Mouse (Mus musculus): ENCODE data around the gene Abl2. TPM values are rescaled to one million over a fixed set of nuclear protein-coding genes. Genes with fewer than 3 reads are reported as not detected.
A peak's percentile ranks its signal among the peaks of the same experiment; 100 is the strongest.

Gene Abl2
- polyA plus RNA-seq, 1 experiment from 2014 or later: 2.7 TPM

DNA sequence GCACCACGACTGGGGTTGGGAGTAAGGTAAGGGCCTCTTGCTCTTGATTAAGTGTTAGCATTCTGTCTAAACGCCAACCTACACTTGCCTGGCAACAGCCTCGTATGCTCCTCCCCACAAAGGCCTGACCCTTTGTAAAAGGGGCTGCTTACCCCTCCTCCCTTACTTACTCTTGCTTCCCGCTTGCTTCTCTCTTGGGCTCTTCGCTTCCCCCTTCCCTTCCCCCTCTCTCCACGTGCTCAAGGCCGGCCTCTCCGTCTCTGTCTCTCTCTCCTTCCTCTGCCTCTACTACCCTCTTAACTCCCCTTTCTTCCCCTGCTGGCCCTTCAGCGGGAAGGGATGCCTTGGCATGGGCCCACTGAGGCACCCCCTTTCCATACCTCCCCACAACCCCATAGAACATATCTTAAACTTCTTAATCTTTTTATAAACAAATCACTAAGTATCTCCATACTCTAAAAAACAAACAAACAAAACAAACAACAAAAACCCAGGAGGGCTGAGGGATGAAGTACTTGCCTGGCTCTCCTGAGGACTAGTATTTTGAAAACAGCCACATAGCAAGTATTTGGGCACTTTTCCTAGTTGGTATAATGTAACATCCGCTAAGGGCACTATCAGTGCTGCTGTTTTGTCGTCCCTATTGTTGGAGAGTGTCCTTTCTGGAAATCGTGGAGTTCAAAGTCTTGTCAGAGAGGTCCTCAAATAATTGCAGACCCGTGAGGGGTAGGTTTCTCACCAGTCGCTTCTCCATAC is 114.3 kb downstream of the Abl2 start:
- no peak overlapping the region for H3K27ac ChIP-seq (ENCODE audit: low read length)
- no peaks in the 10 kb centered on the region for H3K27me3 ChIP-seq (replicated peaks; ENCODE audit: control insufficient read depth, insufficient read depth, low read length)
- peaks cover 9% of the 10 kb centered on the region for H3K4me1 ChIP-seq (ENCODE audit: control insufficient read depth, insufficient read depth, low read length)
- no peak for ATAC-seq
- peak overlapping the region; percentile 78 for H3K9ac ChIP-seq (ENCODE audit: low read depth, low read length)
- peak overlapping the region; percentile 72 for H3K4me3 ChIP-seq (ENCODE audit: low read length)
- no peaks in the 10 kb centered on the region for H3K36me3 ChIP-seq (ENCODE audit: control insufficient read depth, insufficient read depth, low read length)
- 24% methylated on average over 14 of the region's 14 CpGs for WGBS
- H3K4me2 ChIP-seq (ENCODE audit: low read depth, low read length): peak overlapping the region; percentile 97
- H3K9me3 ChIP-seq (ENCODE audit: control insufficient read depth, low read length): no peaks in the 10 kb centered on the region

DNA sequence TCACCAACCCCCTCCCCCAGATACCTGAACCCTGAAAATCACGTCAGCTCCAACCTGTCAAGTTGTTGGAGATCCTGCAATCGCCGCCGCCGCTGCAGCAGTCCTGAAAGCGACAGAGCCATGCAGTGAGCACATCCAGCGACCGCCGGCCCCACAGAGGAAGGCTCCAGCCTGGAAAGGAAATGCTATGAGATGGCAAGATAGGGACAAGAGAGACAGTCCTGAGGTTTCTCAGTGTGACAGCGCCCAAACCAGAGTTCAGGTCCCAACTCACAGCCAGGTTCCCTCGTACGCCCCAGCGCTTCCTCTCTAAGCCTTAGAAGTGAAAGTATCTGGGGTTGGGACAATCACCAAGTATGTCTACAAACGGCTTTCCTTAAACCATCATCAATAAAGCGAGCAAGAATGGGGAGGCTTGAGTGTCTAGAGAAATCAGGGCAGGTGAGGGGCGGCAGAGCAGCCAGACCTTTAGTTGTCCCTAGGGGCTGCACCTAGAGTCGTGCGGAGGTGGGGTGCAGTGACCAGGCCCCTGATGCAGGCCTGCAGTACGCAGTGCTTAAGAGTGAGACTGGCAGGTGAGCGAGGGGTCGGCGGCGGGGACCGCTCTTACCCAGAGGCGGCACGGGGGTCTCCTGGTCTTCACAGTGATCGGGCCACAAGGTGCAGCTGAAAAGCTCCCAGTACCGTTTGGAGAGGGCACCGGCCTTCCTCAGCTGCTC is 115.0 kb downstream of the Abl2 start:
- Histone ChIP-seq H3K27me3 (replicated peaks; ENCODE audit: control insufficient read depth, insufficient read depth, low read length) (no peaks in the 10 kb centered on the region), H3K27ac (ENCODE audit: low read length) (no peak overlapping the region), H3K36me3 (ENCODE audit: control insufficient read depth, insufficient read depth, low read length) (no peaks in the 10 kb centered on the region), H3K4me1 (ENCODE audit: control insufficient read depth, insufficient read depth, low read length) (peaks cover 6% of the 10 kb centered on the region), H3K9me3 (ENCODE audit: control insufficient read depth, low read length) (no peaks in the 10 kb centered on the region), H3K4me2 (ENCODE audit: low read depth, low read length) (peak overlapping the region; percentile 97), H3K9ac (ENCODE audit: low read depth, low read length) (peak overlapping the region; percentile 78), H3K4me3 (ENCODE audit: low read length) (peak overlapping the region; percentile 72)
- 3% methylated on average over 29 of the region's 29 CpGs for WGBS
- peak; percentile 60 for ATAC-seq

DNA sequence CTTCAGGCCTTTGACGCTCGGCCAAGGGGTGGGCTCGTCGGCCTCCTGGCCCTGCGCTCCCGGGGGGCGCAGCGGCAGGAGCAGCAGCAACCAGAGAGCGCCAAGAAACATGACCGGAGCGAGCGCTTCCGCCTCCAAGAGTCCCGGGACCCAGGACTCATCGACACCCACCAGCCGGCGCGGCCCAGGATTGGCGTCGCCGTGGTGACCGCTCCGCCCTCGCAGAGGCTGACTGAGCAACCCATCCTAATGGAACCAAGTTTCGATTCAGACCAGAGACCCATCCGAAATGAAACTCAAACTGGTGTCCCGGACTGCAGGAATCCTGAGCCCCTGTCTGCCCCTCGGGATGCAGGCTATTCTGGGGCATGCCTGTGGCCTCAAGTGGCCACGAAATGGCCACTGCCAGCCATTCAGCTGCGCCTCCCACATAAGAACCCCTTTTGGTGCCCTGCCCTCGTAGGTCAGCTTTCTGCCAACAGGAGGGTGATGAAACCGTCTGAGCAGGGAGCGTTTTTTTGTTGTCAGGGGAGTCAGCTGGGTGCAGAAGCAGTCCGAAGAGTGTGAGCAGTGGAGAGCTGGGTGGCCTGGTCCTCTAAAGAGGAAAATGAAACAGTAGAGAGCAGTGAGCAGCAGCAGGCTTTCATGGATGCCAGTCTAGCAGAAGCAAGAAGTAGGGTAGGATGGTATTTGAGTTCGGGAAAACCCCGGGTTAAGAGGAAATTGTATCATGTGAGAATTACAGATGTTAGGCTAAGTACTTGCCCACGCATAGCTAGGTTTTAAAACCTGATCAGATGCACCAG is 115.8 kb downstream of the Abl2 start, which contains the start of gene Tor3a:
Tor3a (minus strand) TSS at position 162 of the 806 bp plus-strand sequence.
- Histone ChIP-seq H3K4me1 (ENCODE audit: control insufficient read depth, insufficient read depth, low read length) (peaks cover 4% of the 10 kb centered on the region; the same call in 1 of the 2 replicates), H3K27me3 (replicated peaks; ENCODE audit: control insufficient read depth, insufficient read depth, low read length) (no peaks in the 10 kb centered on the region), H3K27ac (ENCODE audit: low read length) (no peak within 1 kb of the TSS)

DNA sequence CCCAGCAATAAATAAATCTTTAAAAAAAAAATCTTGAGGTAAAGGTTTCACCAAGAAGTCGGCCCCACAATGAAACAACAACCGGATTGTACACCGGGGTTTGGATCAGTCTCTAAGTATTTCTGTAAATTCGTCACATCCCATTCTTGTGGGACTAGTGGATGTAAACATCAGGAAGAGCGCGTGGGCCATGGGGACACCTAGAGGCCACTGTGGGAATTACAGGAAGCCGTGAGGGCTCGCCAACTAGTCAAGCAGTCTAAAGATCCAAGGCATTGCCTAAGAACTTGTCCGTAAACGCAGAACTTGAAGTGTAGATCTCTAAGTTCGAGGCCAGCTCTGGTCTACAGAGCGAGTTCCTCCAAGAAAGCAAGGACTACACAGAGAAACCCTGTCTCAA is 117.6 kb downstream of the Abl2 start:
- peaks cover 4% of the 10 kb centered on the region; the same call in 1 of the 2 replicates for H3K4me1 ChIP-seq (ENCODE audit: control insufficient read depth, insufficient read depth, low read length)
- 37% methylated on average over 12 of the region's 12 CpGs for WGBS
- ATAC-seq: no peak
- H3K9me3 ChIP-seq (ENCODE audit: control insufficient read depth, low read length): no peaks in the 10 kb centered on the region
- no peak overlapping the region for H3K27ac ChIP-seq (ENCODE audit: low read length)
- no peak overlapping the region for H3K9ac ChIP-seq (ENCODE audit: low read depth, low read length)
- peaks cover 5% of the 10 kb centered on the region for H3K36me3 ChIP-seq (ENCODE audit: control insufficient read depth, insufficient read depth, low read length)
- H3K27me3 ChIP-seq (replicated peaks; ENCODE audit: control insufficient read depth, insufficient read depth, low read length): no peaks in the 10 kb centered on the region
- no peak overlapping the region for H3K4me2 ChIP-seq (ENCODE audit: low read depth, low read length)
- H3K4me3 ChIP-seq (ENCODE audit: low read length): no peak overlapping the region

More for the DNA sequence above, 115.8 kb downstream of the Abl2 start, which contains the start of gene Tor3a:
- Histone ChIP-seq H3K9ac (ENCODE audit: low read depth, low read length) (peak within 1 kb of the TSS; percentile 78), H3K36me3 (ENCODE audit: control insufficient read depth, insufficient read depth, low read length) (no peaks in the 10 kb centered on the region; the same call in 1 of the 2 replicates), H3K9me3 (ENCODE audit: control insufficient read depth, low read length) (no peaks in the 10 kb centered on the region), H3K4me3 (ENCODE audit: low read length) (peak within 1 kb of the TSS; percentile 72), H3K4me2 (ENCODE audit: low read depth, low read length) (peak within 1 kb of the TSS; percentile 97)
- peak; percentile 90 for ATAC-seq
- 8% methylated on average over 37 of the region's 37 CpGs for WGBS

DNA sequence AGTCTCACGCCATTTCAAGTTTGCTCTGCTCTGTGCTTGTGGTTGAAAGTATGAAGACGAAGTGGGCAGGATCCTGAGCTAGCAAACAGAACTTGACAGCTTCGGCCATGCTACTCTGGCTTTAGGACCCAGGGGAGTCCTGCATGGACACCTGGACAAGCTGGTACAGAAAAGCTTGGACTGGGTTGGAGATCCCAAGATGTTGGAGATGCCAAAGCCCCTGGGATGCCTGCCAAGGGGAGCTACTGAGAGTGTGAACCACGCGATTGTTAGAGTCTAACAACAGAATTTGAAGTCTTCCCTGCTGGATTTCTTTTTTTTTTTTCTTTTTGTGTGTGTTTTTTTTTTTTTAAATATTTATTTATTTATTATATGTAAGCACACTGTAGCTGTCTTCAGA is 118.0 kb downstream of the Abl2 start:
- WGBS: 82% methylated on average over 5 of the region's 5 CpGs
- Histone ChIP-seq H3K4me2 (ENCODE audit: low read depth, low read length) (no peak overlapping the region), H3K36me3 (ENCODE audit: control insufficient read depth, insufficient read depth, low read length) (peaks cover 5% of the 10 kb centered on the region), H3K27me3 (replicated peaks; ENCODE audit: control insufficient read depth, insufficient read depth, low read length) (no peaks in the 10 kb centered on the region), H3K4me3 (ENCODE audit: low read length) (no peak overlapping the region), H3K9me3 (ENCODE audit: control insufficient read depth, low read length) (no peaks in the 10 kb centered on the region), H3K27ac (ENCODE audit: low read length) (no peak overlapping the region), H3K4me1 (ENCODE audit: control insufficient read depth, insufficient read depth, low read length) (peaks cover 4% of the 10 kb centered on the region; the same call in 1 of the 2 replicates), H3K9ac (ENCODE audit: low read depth, low read length) (no peak overlapping the region)
- ATAC-seq: no peak

DNA sequence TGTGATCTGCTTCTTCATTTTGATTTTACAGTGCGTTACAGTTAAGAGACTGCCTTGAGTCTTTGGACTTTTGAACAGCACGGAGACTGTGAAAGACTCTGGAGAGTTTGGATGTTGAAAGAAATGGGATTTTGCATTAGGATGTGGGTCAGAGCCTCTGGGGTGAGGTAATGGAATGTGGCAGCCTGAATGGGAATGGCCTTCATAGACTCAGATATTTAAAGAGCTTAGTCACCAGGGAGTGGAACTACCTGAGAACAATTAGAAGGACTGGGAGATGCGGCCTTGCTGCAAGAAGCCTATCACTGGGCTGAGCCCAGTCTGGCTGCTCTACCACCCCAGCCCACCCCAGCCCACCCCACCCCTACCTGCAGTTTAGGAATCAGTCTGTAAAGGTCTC is 118.6 kb downstream of the Abl2 start:
- H3K4me1 ChIP-seq (ENCODE audit: control insufficient read depth, insufficient read depth, low read length): peaks cover 4% of the 10 kb centered on the region; the same call in 1 of the 2 replicates
- peaks cover 5% of the 10 kb centered on the region for H3K36me3 ChIP-seq (ENCODE audit: control insufficient read depth, insufficient read depth, low read length)
- no peaks in the 10 kb centered on the region for H3K9me3 ChIP-seq (ENCODE audit: control insufficient read depth, low read length)
- H3K4me2 ChIP-seq (ENCODE audit: low read depth, low read length): no peak overlapping the region
- 80% methylated on average over 3 of the region's 3 CpGs for WGBS
- no peak overlapping the region for H3K4me3 ChIP-seq (ENCODE audit: low read length)
- H3K27me3 ChIP-seq (replicated peaks; ENCODE audit: control insufficient read depth, insufficient read depth, low read length): no peaks in the 10 kb centered on the region
- H3K9ac ChIP-seq (ENCODE audit: low read depth, low read length): no peak overlapping the region
- H3K27ac ChIP-seq (ENCODE audit: low read length): no peak overlapping the region
- ATAC-seq: no peak

DNA sequence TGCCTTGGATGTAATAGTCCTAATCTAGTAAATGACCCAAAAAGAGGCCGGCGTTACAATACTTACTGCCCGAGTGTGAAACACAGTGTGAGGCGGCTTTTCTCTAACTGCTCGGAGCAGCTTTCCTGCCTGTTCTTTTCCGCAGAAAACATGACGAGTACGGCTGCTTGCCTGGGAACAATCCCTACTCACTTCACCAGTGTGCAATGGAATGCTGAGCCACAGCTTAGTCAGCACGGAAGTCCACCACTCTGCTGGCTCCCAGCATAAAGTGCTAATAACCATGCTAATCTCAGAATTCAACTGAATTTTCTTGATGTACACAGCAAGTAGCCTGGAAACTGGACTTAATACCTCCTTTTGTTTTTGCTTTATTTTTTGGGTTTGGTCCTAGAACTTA is 121.0 kb downstream of the Abl2 start:
- Histone ChIP-seq H3K4me1 (ENCODE audit: control insufficient read depth, insufficient read depth, low read length) (peaks cover under 1% of the 10 kb centered on the region; the same call in 1 of the 2 replicates), H3K4me2 (ENCODE audit: low read depth, low read length) (no peak overlapping the region), H3K4me3 (ENCODE audit: low read length) (no peak overlapping the region), H3K27me3 (replicated peaks; ENCODE audit: control insufficient read depth, insufficient read depth, low read length) (no peaks in the 10 kb centered on the region), H3K9ac (ENCODE audit: low read depth, low read length) (no peak overlapping the region), H3K27ac (ENCODE audit: low read length) (no peak overlapping the region), H3K9me3 (ENCODE audit: control insufficient read depth, low read length) (no peaks in the 10 kb centered on the region), H3K36me3 (ENCODE audit: control insufficient read depth, insufficient read depth, low read length) (peaks cover 14% of the 10 kb centered on the region)
- WGBS: 88% methylated on average over 9 of the region's 9 CpGs
- no peak for ATAC-seq

DNA sequence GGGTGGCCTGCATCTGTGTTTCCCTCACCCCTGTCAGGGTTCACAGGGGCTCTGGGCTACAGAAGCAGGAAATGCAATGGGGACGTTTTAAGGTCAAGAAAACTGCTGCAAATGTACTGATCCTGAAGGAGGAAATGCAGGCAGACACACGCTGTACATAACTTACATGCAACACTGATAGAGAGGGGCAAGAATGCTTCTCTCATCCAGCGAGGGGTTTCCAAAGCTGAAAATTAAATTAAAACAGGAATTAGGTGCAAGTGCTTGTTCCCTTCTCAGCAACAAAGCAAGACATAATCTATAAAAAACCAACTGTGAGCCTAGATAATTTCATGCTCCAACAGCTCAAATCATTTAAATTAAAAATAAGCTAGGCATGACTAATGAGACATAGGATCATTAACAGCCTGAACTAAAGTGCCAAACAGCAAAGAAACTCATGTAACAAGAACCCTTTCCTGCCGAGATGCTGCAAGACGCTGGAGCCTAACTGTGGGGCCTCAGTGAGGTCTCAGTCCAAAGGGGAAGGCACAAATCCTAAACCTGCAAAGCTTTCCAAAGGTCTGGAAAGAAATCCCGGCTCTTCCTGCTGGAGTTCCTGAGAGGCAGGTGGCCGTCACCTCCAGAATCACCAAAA is 127.6 kb downstream of the Abl2 start:
- Histone ChIP-seq H3K27ac (ENCODE audit: low read length) (no peak overlapping the region), H3K27me3 (replicated peaks; ENCODE audit: control insufficient read depth, insufficient read depth, low read length) (no peaks in the 10 kb centered on the region), H3K36me3 (ENCODE audit: control insufficient read depth, insufficient read depth, low read length) (peaks cover 22% of the 10 kb centered on the region), H3K4me1 (ENCODE audit: control insufficient read depth, insufficient read depth, low read length) (no peaks in the 10 kb centered on the region), H3K4me3 (ENCODE audit: low read length) (no peak overlapping the region), H3K9ac (ENCODE audit: low read depth, low read length) (no peak overlapping the region), H3K4me2 (ENCODE audit: low read depth, low read length) (no peak overlapping the region), H3K9me3 (ENCODE audit: control insufficient read depth, low read length) (no peaks in the 10 kb centered on the region)
- ATAC-seq: no peak
- WGBS: 83% methylated on average over 7 of the region's 7 CpGs

Data from intestine, embryonic 16.5 days (tissue).